Mouse (Mus musculus): ENCODE results near the gene Izumo4. TPM values are rescaled to one million over a fixed set of nuclear protein-coding genes. Genes with fewer than 3 reads are reported as not detected.

Gene Izumo4
- polyA plus RNA-seq, 1 experiment from 2014 or later = 24.5 TPM

- Histone ChIP-seq H3K9me3 (replicated peaks) (no peaks in the 10 kb centered on the region), H3K27ac (no peak overlapping the region), H3K4me2 (no peak overlapping the region), H3K36me3 (ENCODE audit: poor library complexity, severe bottlenecking) (peaks cover 72% of the 10 kb centered on the region), H3K9ac (peak overlapping the region; percentile 37; the same call in 1 of the 2 replicates), H3K4me3 (no peak overlapping the region), H3K4me1 (peaks cover 41% of the 10 kb centered on the region), H3K27me3 (no peaks in the 10 kb centered on the region)
- no peak for ATAC-seq
- 90% methylated on average over 11 of the region's 11 CpGs for WGBS
Observed at GRCm38 (mm10) chr10:80671936-80672690, 29.9 kb upstream of the Izumo4 start.

GRCm38 (mm10) chr10:80673690-80674089 lies 28.3 kb upstream of the Izumo4 start:
- no peaks in the 10 kb centered on the region for H3K9me3 ChIP-seq (replicated peaks)
- H3K4me3 ChIP-seq = peak overlapping the region; percentile 99
- peaks cover 56% of the 10 kb centered on the region for H3K36me3 ChIP-seq (ENCODE audit: poor library complexity, severe bottlenecking)
- peaks cover 57% of the 10 kb centered on the region for H3K4me1 ChIP-seq
- no peak overlapping the region for H3K27ac ChIP-seq
- peak overlapping the region; percentile 99 for H3K9ac ChIP-seq
- H3K27me3 ChIP-seq = no peaks in the 10 kb centered on the region
- WGBS = 90% methylated on average over 3 of the region's 3 CpGs
- peak overlapping the region; percentile 84 for H3K4me2 ChIP-seq
- ATAC-seq = no peak

GRCm38 (mm10) chr10:80674161-80674711 lies 27.7 kb upstream of the Izumo4 start:
- ATAC-seq = no peak

GRCm38 (mm10) chr10:80674851-80675404 lies 27.1 kb upstream of the Izumo4 start:
- H3K4me1 ChIP-seq = peaks cover 69% of the 10 kb centered on the region
- H3K27ac ChIP-seq = peak overlapping the region; percentile 81
- peak overlapping the region; percentile 99 for H3K9ac ChIP-seq
- H3K27me3 ChIP-seq = no peaks in the 10 kb centered on the region
- H3K4me3 ChIP-seq = peak overlapping the region; percentile 99
- no peaks in the 10 kb centered on the region for H3K9me3 ChIP-seq (replicated peaks)
- peak overlapping the region; percentile 84 for H3K4me2 ChIP-seq
- 15% methylated on average over 6 of the region's 6 CpGs for WGBS
- H3K36me3 ChIP-seq (ENCODE audit: poor library complexity, severe bottlenecking) = peaks cover 44% of the 10 kb centered on the region
- ATAC-seq = no peak

More at GRCm38 (mm10) chr10:80674161-80674711, 27.7 kb upstream of the Izumo4 start:
- Histone ChIP-seq H3K4me2 (peak overlapping the region; percentile 84), H3K4me1 (peaks cover 62% of the 10 kb centered on the region), H3K4me3 (peak overlapping the region; percentile 99), H3K27me3 (no peaks in the 10 kb centered on the region), H3K36me3 (ENCODE audit: poor library complexity, severe bottlenecking) (peaks cover 51% of the 10 kb centered on the region), H3K9me3 (replicated peaks) (no peaks in the 10 kb centered on the region), H3K9ac (peak overlapping the region; percentile 99), H3K27ac (no peak overlapping the region)
- WGBS = 65% methylated on average over 5 of the region's 5 CpGs

- Histone ChIP-seq H3K9me3 (replicated peaks) (no peaks in the 10 kb centered on the region), H3K9ac (peak overlapping the region; percentile 99), H3K4me1 (peaks cover 65% of the 10 kb centered on the region), H3K27ac (peak overlapping the region; percentile 81), H3K4me2 (peak overlapping the region; percentile 84), H3K4me3 (peak overlapping the region; percentile 99), H3K27me3 (no peaks in the 10 kb centered on the region), H3K36me3 (ENCODE audit: poor library complexity, severe bottlenecking) (peaks cover 37% of the 10 kb centered on the region)
- under 1% methylated on average over 43 of the region's 54 CpGs for WGBS
- ATAC-seq = peak; percentile 33
Observed at GRCm38 (mm10) chr10:80675405-80676197, 26.4 kb upstream of the Izumo4 start.

GRCm38 (mm10) chr10:80676198-80676928 lies 25.6 kb upstream of the Izumo4 start:
- Histone ChIP-seq H3K27ac (peak overlapping the region; percentile 97), H3K27me3 (no peaks in the 10 kb centered on the region), H3K4me3 (peak overlapping the region; percentile 99), H3K4me2 (peak overlapping the region; percentile 84), H3K9ac (peak overlapping the region; percentile 99), H3K4me1 (peaks cover 65% of the 10 kb centered on the region), H3K36me3 (ENCODE audit: poor library complexity, severe bottlenecking) (peaks cover 30% of the 10 kb centered on the region), H3K9me3 (replicated peaks) (no peaks in the 10 kb centered on the region)
- under 1% methylated on average over 53 of the region's 78 CpGs for WGBS
- ATAC-seq = peak; percentile 91

GRCm38 (mm10) chr10:80677128-80677875 lies 24.7 kb upstream of the Izumo4 start:
- peak overlapping the region; percentile 70 for H3K4me2 ChIP-seq
- H3K36me3 ChIP-seq (ENCODE audit: poor library complexity, severe bottlenecking) = peaks cover 20% of the 10 kb centered on the region
- no peaks in the 10 kb centered on the region for H3K9me3 ChIP-seq (replicated peaks)
- H3K9ac ChIP-seq = peak overlapping the region; percentile 80
- peaks cover 62% of the 10 kb centered on the region for H3K4me1 ChIP-seq
- no peaks in the 10 kb centered on the region for H3K27me3 ChIP-seq
- ATAC-seq = no peak
- H3K4me3 ChIP-seq = peak overlapping the region; percentile 99
- WGBS = 35% methylated on average over 9 of the region's 9 CpGs
- H3K27ac ChIP-seq = peak overlapping the region; percentile 97

- Histone ChIP-seq H3K4me1 (peaks cover 56% of the 10 kb centered on the region), H3K36me3 (ENCODE audit: poor library complexity, severe bottlenecking) (peaks cover 16% of the 10 kb centered on the region; the same call in 1 of the 2 replicates), H3K27me3 (no peaks in the 10 kb centered on the region), H3K9ac (peak within 1 kb of the TSS; percentile 80), H3K4me3 (peak within 1 kb of the TSS; percentile 99), H3K4me2 (peak within 1 kb of the TSS; percentile 70), H3K27ac (peak within 1 kb of the TSS; percentile 97), H3K9me3 (replicated peaks) (no peaks in the 10 kb centered on the region)
- WGBS = 19% methylated on average over 8 of the region's 8 CpGs
- peak; percentile 34; the same call in 1 of the 2 replicates for ATAC-seq
Observed at GRCm38 (mm10) chr10:80677942-80678436, 24.0 kb upstream of the Izumo4 start, which contains the start of gene Mknk2. TSS of gene Mknk2 (minus strand) at chr10:80678112.

- Histone ChIP-seq H3K4me3 (no peak overlapping the region), H3K4me1 (peaks cover 48% of the 10 kb centered on the region), H3K4me2 (peak overlapping the region; percentile 70), H3K27me3 (no peaks in the 10 kb centered on the region), H3K36me3 (ENCODE audit: poor library complexity, severe bottlenecking) (peaks cover 16% of the 10 kb centered on the region; the same call in 1 of the 2 replicates), H3K9ac (peak overlapping the region; percentile 35; the same call in 1 of the 2 replicates), H3K27ac (peak overlapping the region; percentile 97), H3K9me3 (replicated peaks) (no peaks in the 10 kb centered on the region)
- WGBS = 46% methylated on average over 9 of the region's 10 CpGs
- no peak for ATAC-seq
Observed at GRCm38 (mm10) chr10:80678601-80679377, 23.2 kb upstream of the Izumo4 start.
